Mouse (Mus musculus) Patski (cell line): ENCODE data around the gene Spry1. TPM values are rescaled to one million over a fixed set of nuclear protein-coding genes. Genes with fewer than 3 reads are reported as not detected.

ENCODE experiments used
- ATAC-seq: fragments of 100-300 bp; one replicate; pipeline ENCODE4 v1.8.0; 2021
- CTCF ChIA-PET: fragments of 350-600 bp; sonication (Branson Sonifier 250); formaldehyde crosslinking; loops from one replicate; lab custom pipeline; 2022; ENCODE audit warnings: inconsistent platforms; lab: Charles Lee
- POLR2A ChIA-PET: fragments of 350-600 bp; sonication (Branson Sonifier 250); formaldehyde crosslinking; loops from one replicate; lab custom pipeline; 2022; ENCODE audit warnings: antibody characterized with exemption, inconsistent platforms; lab: Charles Lee
- DNase-seq: peaks from one replicate; pipeline ENCODE4 v3.0.0-alpha.2; 2011; ENCODE audit warnings: low read depth, low spot score
- H3K27me3 ChIP-seq: fragments of 371-371 bp; one replicate; pipeline ENCODE4 v1.5.1; 2021
- CTCF ChIP-seq: fragments of 100-300 bp; IDR thresholded peaks from one replicate; pipeline ENCODE4 v1.5.1; 2021
- in situ Hi-C: fragments of 300-500 bp; cut with MboI; formaldehyde crosslinking; loops from 3 replicates; pipeline ENCODE4 v1.11.1; 2018; ENCODE audit warnings: low pct_unique_long_range_greater_than_20kb, mixed read lengths
- polyA plus RNA-seq: library from polyadenylated mRNA; unstranded; gene quantifications from one replicate; pipeline ENCODE4 v1.2.3, GENCODE M21; 2021

Spry1 gene
- polyA plus RNA-seq, 1 experiment from 2014 or later = 170 TPM

- no peak for ATAC-seq
- POLR2A ChIA-PET = no interaction called here
- in situ Hi-C loops = no loop called here
Observed at GRCm38 (mm10) chr3:37667119-37667467, 27.3 kb downstream of the Spry1 start.

DNA sequence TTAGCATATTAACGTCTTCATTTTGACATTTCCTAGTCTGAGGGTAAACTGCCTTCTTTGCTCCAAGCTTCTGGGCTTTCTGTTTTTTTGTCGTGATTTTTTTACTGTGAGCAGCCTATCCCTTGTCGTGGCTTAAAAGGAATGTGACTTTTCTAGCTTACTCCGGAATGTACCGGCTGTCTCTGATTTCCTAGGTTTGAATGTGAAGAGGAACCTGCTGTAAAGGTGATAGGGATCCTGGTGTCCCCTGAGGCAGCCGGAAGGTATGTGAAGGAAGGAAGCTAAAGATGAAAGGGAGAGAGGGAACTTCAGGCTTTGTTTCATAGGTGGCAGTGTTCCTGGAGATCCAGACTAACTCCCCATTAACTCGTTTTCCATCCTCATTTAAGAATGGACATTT is 28.0 kb downstream of the Spry1 start:
- POLR2A ChIA-PET = interaction anchor here (0.7 kb wide), 1 partner anchor 16 kb away, joined by 3 read pairs; no protein-coding TSS in a partner anchor

More at GRCm38 (mm10) chr3:37667119-37667467, 27.3 kb downstream of the Spry1 start:
- TF ChIP-seq CTCF = no peak
- no peaks in the 10 kb centered on the region for H3K27me3 ChIP-seq
- DNase-seq = no peak
- CTCF ChIA-PET = no interaction called here

GRCm38 (mm10) chr3:37668652-37669051 is 28.9 kb downstream of the Spry1 start:
- no peaks in the 10 kb centered on the region for H3K27me3 ChIP-seq
- in situ Hi-C loops = no loop called here
- ChIA-PET CTCF (no interaction called here), POLR2A (no interaction called here)
- DNase-seq (no peak), ATAC-seq (no peak)
- TF ChIP-seq CTCF = no peak

More for the DNA sequence above, 28.0 kb downstream of the Spry1 start:
- ATAC-seq (no peak), DNase-seq (no peak)
- no peak for TF ChIP-seq CTCF
- in situ Hi-C loops = no loop called here
- H3K27me3 ChIP-seq = no peaks in the 10 kb centered on the region
- CTCF ChIA-PET = interaction anchor here (0.9 kb wide), 1 partner anchor 40 kb away, joined by 3 read pairs; no protein-coding TSS in a partner anchor

GRCm38 (mm10) chr3:37669100-37669499 is 29.4 kb downstream of the Spry1 start:
- DNase-seq (no peak), ATAC-seq (no peak)
- TF ChIP-seq CTCF = no peak
- in situ Hi-C loops = no loop called here
- CTCF ChIA-PET = no interaction called here
- POLR2A ChIA-PET = no interaction called here
- no peaks in the 10 kb centered on the region for H3K27me3 ChIP-seq

GRCm38 (mm10) chr3:37672266-37673040 is 32.7 kb downstream of the Spry1 start:
- in situ Hi-C loops = no loop called here
- peak; percentile 26 for ATAC-seq
- no peaks in the 10 kb centered on the region for H3K27me3 ChIP-seq
- DNase-seq = no peak
- TF ChIP-seq CTCF = no peak
- CTCF ChIA-PET = interaction anchor here (1.1 to 3.3 kb wide), 5 partner anchors 12 to 22 kb away, joined by 3 to 12 read pairs (median 4); no protein-coding TSS in a partner anchor
- POLR2A ChIA-PET = interaction anchor here (1.1 kb wide), 1 partner anchor 27 kb away, joined by 4 read pairs; no protein-coding TSS in a partner anchor

DNA sequence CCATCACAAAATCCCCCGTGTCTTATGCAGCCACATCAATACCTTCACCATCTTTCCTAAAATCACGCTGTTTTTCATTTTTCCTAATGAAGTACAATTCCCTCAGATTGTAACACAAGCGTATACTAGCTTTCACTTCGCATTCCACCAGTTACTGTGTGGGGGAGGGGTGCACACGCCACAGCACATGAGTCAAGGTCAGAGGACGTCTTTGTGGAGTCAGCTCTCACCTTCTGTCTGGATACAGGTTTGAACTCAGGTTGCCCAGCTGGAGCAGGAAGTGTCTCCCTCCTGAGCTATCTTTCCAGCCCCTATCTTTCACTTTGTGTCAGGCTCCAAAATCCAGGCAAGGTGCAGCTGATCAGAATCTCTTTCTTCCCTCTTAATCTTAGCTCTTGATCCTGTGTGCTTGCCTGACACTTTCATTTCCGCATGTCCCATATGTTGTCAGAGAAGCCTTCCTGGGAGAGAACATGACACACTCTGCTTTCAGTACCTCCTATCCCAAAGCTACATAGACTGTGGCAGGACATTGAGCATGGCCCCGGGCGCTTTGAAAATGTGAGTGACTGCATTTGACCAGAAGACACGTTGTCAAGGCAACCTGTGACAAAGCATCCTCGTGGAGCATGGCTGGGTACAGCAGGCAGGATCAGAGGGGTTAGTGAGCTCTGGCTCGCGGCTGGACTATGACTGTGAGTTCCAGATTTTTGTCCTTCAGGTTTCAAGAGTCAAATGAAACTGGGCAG is 33.9 kb downstream of the Spry1 start:
- POLR2A ChIA-PET = no interaction called here
- no peaks in the 10 kb centered on the region for H3K27me3 ChIP-seq
- in situ Hi-C loops = no loop called here
- ATAC-seq (no peak), DNase-seq (no peak)
- CTCF ChIA-PET = interaction anchor here (1.1 to 3.3 kb wide), 4 partner anchors 10 to 21 kb away, joined by 3 to 12 read pairs (median 4); no protein-coding TSS in a partner anchor
- no peak for TF ChIP-seq CTCF

DNA sequence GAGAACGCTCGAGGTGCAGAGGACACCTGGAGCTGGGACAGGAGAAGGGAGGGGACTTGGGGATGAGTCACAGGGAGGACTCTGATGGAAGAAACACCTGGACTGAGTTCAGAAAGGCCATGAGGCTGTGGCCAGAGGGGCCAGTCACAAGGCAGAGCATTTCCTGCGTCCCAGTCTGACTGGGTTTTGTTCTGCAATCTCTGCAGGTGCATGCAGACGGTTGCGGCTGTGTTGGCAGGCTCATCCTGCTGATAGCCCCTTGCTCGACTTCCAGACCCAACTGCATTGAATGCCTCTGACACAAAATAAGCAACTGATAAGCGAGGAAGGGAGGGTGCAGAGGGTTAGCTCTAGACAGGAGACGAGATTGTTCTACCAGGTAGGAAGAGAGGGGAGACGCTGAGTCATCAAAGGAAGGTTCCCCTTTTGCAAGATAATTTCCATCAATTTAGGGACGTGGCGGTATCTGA is 35.3 kb downstream of the Spry1 start:
- in situ Hi-C loops = no loop called here
- no peak for DNase-seq
- H3K27me3 ChIP-seq = no peaks in the 10 kb centered on the region
- ChIA-PET POLR2A (no interaction called here), CTCF (interaction anchor here (0.8 kb wide), 1 partner anchor 9 kb away, joined by 3 read pairs; no protein-coding TSS in a partner anchor)
- no peak for TF ChIP-seq CTCF
- no peak for ATAC-seq

GRCm38 (mm10) chr3:37676291-37676690 is 36.5 kb downstream of the Spry1 start:
- no peaks in the 10 kb centered on the region for H3K27me3 ChIP-seq
- DNase-seq (no peak), ATAC-seq (no peak)
- in situ Hi-C loops = no loop called here
- ChIA-PET POLR2A (no interaction called here), CTCF (interaction anchor here (0.9 to 1.5 kb wide), 2 partner anchors 12 to 16 kb away, joined by 3 to 4 read pairs; no protein-coding TSS in a partner anchor)
- TF ChIP-seq CTCF = no peak

GRCm38 (mm10) chr3:37686219-37686618 is 46.5 kb downstream of the Spry1 start:
- H3K27me3 ChIP-seq = no peaks in the 10 kb centered on the region
- DNase-seq (no peak), ATAC-seq (no peak)
- ChIA-PET CTCF (no interaction called here), POLR2A (no interaction called here)
- in situ Hi-C loops = no loop called here
- TF ChIP-seq CTCF = no peak

DNA sequence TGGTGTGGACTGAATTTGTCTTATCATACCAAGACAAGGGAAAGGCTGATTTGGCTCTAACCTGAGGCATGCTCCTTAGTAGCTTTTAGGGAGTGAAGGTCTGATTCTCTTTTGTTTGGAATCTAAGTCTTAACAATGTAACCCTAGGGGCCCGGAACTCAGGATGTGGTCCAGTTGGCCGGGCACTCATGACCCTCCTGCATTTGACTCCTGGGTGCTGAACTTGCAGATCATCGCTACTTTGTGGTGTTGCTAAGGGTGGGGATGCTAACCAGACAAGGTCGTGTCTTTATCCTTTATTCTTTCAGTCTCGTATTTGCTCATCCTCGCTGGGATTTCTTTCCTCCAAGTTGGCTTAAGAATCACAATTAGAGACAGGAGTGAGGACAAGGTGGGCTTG is 47.0 kb downstream of the Spry1 start:
- ATAC-seq (no peak), DNase-seq (no peak)
- TF ChIP-seq CTCF = no peak
- ChIA-PET POLR2A (no interaction called here), CTCF (interaction anchor here (2.0 kb wide), 1 partner anchor 10 kb away, joined by 4 read pairs; no protein-coding TSS in a partner anchor)
- no peaks in the 10 kb centered on the region for H3K27me3 ChIP-seq
- in situ Hi-C loops = no loop called here
